Mouse (Mus musculus) layer of hippocampus, adult 2 months (tissue): ENCODE data around the gene Pde6c. TPM values are rescaled to one million over a fixed set of nuclear protein-coding genes. Genes with fewer than 3 reads are reported as not detected.

ENCODE experiments used
- DNase-seq, 2 experiments: peaks; one replicate each; pipeline ENCODE4 v3.0.0; 2022; ENCODE audit warnings: low spot score in 2 of 2
- H3K27ac ChIP-seq: fragments of 200-600 bp; 2 replicates; pipeline ENCODE4 v1.8.1; 2022
- H3K4me3 ChIP-seq: fragments of 200-600 bp; 2 replicates; pipeline ENCODE4 v1.8.1; 2022; ENCODE audit warnings: mild to moderate bottlenecking
- CTCF ChIP-seq: fragments of 200-600 bp; conservative IDR thresholded peaks from 2 replicates; pipeline ENCODE4 v1.8.1; 2022; ENCODE audit warnings: antibody characterized with exemption, mild to moderate bottlenecking, moderate library complexity
- long read RNA-seq, 2 experiments: library from polyadenylated mRNA; stranded (forward); transcript quantifications; one replicate each; pipeline ENCODE4 v2.0.0; 2021; ENCODE audit warnings: borderline mapping rate in 2 of 2
- total RNA-seq, 2 experiments: library from RNA; stranded (reverse); gene quantifications; 2 replicates each; pipeline ENCODE4 v1.2.3; 2021

Gene Pde6c
- under 1 TPM in 1 of 2 experiments, not detected in 1; 0.15 TPM for total RNA-seq
- long read RNA-seq, experiment 1, partial matches to known transcripts: 1 of 1 reads
- long read RNA-seq, experiment 1, other reads (novel, unspliced or antisense): 0 of 1 reads
- long read RNA-seq, experiment 2: 0 reads

DNA sequence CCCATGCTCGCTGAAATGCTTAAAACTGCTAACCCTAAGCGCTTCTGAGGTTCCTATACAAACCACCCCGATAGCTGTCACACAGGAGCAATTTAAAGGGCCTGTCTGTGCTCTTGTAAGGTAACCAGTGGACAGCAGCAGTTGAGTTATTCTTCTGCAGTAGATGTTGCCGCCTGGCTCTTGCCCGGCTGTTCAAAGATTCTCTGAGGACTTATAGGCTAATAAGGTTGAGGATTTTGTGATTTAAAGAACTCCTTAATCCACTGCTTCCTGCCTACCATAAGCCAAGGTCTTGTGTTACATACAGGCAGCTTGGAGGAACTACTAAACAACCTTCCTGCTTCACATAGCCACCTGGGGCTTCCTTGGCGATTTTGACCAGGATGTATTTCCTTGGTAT is at the start of gene Pde6c:
TSS of gene Pde6c (plus strand) at position 301 of the 400 bp plus-strand sequence.
- TF ChIP-seq CTCF: no peak
- H3K4me3 ChIP-seq: no peak within 1 kb of the TSS
- no peak for DNase-seq
- H3K27ac ChIP-seq: no peak within 1 kb of the TSS

DNA sequence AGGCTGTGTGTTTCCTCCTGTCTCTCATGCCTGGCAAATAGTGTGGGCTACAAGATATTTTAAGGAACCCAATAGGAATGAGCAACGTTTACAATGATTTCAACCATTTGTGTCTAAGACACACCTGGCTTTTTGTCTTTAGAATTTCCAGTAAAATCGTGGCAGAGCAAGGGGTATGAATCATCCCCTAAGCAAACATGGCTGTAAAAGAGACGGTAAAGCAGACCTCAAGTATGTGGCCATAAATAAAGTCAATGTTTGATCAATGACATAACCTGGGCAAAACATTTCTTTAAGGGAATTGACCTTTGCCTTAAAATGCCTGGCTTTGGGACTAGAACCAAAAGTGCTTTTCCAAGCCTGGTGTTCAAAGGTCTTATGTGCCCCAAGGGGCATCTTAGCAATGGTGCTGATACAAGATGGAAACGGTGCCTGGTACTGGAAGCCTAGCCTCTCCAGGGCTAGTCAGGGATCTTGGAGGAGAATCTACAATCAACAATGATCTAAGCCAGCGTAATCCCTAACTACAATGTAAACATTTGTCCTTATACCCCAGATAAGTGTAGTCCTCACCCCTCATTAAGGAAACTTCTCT is 49.6 kb upstream of the Pde6c start:
- no peak for DNase-seq
- TF ChIP-seq CTCF: no peak
- Histone ChIP-seq H3K4me3 (no peak overlapping the region), H3K27ac (no peak overlapping the region)

DNA sequence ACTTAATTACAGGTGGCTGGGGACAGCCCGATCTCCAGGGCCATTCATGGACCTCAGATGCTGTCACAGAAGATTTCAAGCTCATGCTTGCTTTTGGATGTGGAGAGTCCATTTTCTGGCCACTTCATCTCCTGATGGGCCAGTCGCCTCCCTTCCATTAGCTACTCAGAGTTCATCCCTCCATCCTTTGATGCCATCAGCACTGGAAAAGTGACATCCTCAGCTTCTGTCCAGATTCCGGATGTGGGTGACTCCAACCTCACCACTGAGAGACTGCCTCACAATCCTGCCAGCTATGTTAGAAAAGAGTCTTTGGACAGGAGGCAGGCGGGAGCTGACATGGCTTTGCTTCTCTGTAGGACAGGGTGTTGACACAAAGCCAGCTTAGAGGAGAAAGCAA is 46.7 kb upstream of the Pde6c start:
- DNase-seq: no peak
- H3K27ac ChIP-seq: no peak overlapping the region
- no peak for TF ChIP-seq CTCF
- no peak overlapping the region for H3K4me3 ChIP-seq

DNA sequence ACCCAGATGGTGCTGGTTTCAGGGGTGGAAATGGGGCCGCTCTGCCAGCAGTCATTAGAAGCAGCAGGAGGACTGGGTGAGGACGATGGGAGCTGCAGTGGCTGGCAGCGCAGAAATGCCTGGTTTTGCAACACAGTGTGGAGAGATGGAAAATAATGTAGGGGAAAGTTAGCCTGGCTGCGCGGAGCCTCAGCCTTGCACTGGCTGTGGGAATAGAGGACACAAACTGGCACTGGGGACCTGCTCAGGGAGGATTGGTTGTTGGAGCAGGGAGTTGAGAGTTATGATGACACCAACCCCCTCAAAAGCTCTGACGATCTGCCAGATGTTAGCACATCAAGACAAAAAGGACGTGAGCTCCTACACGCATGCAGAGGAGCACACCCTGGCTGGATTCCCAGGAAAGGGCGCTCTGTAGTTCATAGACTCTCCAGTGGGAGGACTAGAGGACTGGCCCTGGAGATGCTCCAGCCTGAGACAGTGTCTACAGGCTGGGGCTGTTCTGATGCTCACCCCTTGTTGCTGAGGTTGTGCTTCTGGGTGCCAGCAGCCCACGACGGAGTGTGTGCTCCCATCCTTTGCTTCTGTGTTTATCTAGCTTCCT is 45.5 kb upstream of the Pde6c start:
- H3K4me3 ChIP-seq: no peak overlapping the region
- H3K27ac ChIP-seq: no peak overlapping the region
- DNase-seq: peak in 1 of 2 experiments; percentile 11
- peak; percentile 75 for TF ChIP-seq CTCF

DNA sequence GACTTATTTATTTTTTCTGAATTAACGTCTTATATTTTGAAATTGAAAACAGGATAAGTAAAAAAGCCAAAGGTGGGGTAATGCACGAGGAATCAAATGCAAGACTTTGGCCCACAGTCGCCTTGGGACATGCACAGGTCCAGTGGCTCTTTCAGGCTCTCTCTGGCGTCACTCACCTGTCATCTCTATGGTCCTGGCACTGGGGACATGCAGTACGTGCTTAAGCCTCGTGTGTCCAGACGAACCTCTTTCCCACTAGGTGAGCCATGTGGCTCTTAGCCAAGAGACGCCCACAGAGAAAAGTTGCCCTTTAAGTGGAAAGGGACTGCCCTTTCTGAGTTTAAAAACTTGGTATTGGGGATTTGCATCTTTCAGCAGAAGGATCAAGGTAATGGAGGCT is 43.2 kb upstream of the Pde6c start:
- TF ChIP-seq CTCF: no peak
- DNase-seq: no peak
- Histone ChIP-seq H3K4me3 (no peak overlapping the region), H3K27ac (no peak overlapping the region)

DNA sequence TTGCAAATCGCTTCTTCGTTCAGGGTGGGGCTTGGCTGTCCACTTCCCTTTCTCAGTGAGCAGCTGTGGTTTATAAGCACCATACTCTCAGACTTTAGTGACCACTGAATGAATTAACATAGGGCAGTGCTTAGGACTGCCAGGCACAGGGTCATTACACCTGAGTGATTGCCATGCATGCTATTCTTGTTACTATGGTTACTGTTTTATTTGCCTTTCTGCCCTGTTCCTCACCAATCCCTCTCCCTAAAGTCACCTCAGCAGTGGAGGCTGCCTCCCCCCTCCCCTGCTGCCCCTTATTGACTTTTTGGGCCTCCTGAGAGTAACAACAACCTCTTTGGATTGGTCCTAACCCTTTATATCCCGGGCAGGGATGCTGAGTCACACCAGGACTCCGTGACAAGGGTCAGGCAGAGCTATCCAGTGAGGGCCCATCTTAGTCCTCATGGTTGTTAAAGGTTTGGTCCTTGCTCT is 41.0 kb upstream of the Pde6c start:
- TF ChIP-seq CTCF: no peak
- H3K27ac ChIP-seq: no peak overlapping the region
- no peak overlapping the region for H3K4me3 ChIP-seq
- DNase-seq: no peak

DNA sequence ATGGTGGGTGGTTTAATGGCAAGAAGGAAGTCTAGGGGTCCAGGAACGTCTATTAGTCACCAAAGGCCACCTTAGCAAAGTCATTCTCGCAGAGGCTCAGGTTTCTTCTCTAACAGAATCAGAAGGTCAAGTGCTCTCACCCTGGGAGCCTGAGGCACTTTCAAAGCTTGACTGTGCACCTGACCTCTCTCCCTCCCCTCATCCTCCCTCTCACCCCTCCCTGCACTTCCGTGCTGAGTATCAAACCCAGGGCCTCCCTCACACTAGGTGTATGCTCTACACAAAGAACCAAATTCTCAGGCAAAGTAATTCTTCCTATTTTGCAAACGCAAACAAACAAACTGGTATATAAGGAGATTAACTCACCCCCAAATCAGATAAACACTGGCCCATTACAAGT is 36.4 kb upstream of the Pde6c start:
- DNase-seq: no peak
- TF ChIP-seq CTCF: no peak
- no peak overlapping the region for H3K4me3 ChIP-seq
- no peak overlapping the region for H3K27ac ChIP-seq

DNA sequence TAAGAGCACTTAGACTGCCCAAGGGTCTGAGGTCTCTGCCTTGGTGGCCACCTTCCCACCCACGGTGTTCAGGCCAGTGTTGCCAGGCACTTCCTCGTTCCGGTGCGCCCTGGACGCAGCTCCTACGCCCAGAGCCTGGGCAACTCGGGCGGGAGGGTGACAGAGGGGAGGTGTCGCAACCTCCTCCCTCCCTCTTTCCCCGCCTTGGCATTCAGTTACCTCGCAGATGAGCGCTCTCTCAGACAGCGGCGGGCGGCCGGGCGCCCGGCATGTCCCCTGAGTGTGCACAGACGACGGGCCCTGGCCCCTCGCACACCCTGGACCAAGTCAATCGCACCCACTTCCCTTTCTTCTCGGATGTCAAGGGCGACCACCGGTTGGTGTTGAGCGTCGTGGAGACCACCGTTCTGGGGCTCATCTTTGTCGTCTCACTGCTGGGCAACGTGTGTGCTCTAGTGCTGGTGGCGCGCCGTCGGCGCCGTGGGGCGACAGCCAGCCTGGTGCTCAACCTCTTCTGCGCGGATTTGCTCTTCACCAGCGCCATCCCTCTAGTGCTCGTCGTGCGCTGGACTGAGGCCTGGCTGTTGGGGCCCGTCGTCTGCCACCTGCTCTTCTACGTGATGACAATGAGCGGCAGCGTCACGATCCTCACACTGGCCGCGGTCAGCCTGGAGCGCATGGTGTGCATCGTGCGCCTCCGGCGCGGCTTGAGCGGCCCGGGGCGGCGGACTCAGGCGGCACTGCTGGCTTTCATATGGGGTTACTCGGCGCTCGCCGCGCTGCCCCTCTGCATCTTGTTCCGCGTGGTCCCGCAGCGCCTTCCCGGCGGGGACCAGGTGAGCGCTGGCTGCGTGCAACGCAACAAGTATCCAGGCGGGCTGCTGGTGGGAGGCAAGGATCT is 35.5 kb upstream of the Pde6c start, which contains the start of gene Ffar4:
TSS of gene Ffar4 (plus strand) at position 214 of the 901 bp plus-strand sequence.
- H3K4me3 ChIP-seq: peak within 1 kb of the TSS; percentile 26; the same call in 1 of the 2 replicates
- no peak for TF ChIP-seq CTCF
- H3K27ac ChIP-seq: no peak within 1 kb of the TSS
- DNase-seq: no peak

DNA sequence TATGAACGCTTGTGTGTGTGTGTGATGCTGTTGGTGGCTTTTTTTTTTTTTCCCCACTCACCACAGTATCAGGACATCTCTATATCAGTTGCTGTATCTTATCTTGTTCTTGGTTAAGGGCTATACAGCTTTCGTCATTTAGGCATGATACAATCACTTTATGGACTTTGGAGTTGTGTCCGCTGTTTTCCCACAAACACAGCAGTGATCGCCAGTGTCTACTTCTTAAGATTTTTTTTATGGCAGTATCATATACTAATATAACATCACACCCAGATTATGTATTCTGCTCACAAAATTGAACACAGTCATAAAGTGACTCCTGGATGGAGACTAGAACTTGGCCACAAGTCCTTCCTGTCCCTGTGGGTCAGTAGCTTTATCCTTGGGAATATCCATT is 24.7 kb upstream of the Pde6c start:
- no peak for DNase-seq
- H3K4me3 ChIP-seq: no peak overlapping the region
- no peak overlapping the region for H3K27ac ChIP-seq
- TF ChIP-seq CTCF: no peak

DNA sequence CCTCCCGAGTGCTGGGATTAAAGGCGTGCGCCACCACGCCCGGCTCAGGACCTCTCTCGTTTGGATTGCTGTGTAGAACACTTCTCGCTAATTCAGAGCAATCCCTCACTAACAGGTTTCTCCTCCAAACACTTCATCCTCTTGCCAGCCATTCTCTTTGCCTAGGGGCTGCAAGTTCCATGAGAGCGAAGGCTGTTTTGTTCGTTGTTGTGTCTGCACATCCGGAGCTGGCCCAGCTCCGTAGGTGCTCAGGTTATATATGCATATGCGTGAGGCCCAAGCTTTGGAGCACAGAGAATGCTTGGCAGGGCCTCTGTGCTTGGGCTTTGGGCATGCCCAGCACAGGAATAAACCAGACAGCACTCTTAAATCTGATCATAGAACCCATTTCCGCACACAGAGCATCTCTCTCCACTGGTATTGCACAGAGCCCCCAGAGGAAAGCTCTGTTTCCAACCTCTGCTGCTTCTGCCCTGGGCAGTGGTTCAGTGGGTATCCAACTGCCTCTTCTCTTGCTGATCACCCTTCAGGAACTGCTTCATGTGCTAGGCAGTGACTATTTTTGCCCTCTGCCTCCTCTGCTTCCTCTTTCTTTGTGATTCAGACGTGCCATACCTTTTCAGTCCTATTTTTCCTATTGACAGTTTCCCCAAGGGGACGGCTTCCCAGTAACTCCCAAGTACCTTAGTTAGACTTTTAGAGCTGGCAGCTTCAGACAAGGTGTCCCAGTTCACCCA is 22.9 kb upstream of the Pde6c start:
- no peak overlapping the region for H3K4me3 ChIP-seq
- no peak for DNase-seq
- no peak overlapping the region for H3K27ac ChIP-seq
- no peak for TF ChIP-seq CTCF

DNA sequence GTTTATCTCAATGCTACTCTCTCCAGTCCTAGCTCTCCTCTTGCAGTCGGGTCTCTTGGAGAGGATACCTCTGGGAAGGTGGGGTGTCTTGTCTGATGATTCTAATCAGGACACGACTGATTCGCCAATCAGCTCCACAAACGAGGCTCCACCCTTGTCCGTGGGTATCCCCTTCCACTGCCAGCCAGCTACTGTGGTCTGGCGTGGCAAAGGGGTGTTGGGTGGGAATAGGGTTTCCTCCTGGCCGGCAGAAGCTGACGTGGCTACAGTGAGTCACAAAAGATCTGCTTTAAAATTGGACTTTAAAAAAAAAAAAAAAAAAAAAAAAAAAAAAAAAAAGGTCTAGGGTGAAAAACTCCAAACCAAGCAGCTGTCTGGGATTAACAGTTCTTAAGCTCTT is 21.5 kb upstream of the Pde6c start:
- no peak for DNase-seq
- no peak overlapping the region for H3K27ac ChIP-seq
- TF ChIP-seq CTCF: no peak
- no peak overlapping the region for H3K4me3 ChIP-seq

DNA sequence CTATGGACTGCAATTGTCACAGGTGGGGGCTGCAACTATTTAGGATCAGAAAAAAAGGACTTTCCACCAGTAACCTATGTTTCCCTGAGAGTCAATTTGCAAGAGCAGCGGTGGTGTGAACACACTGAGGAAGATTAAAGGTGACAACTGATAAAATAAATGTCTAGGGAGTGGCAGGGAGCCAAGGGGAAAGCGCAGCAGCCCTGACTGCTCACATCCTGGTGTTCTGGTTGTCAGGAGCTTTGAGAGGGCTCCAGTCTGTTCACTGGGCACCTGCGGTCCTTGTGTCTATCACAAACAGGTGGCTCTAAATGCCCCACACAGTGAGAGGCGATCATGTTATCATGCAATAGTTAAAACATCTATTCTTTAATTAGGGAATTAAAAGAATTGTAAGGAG is 20.0 kb upstream of the Pde6c start:
- DNase-seq: no peak
- Histone ChIP-seq H3K27ac (no peak overlapping the region), H3K4me3 (no peak overlapping the region)
- no peak for TF ChIP-seq CTCF
